Mouse (Mus musculus): Measurements from ENCODE around the gene Hibadh.

DNA sequence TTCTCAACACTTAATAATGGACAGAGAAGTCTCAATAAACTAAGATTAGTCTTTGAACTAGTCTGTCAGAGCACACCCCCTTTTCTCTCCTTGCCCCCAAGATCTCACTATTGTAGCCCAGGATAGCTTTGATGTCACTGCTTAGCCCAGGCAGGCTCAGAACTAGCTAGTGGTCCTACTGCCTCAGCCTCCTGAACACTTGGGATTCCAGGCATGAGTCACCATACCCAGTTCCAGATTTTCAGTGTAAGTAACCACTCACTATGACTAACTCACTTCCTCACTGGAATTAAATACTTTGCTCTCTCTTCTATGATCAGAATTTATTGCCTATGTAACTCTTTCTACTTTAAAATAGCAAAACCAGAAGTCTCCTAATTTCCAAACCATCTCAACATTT, 53.6 kb downstream of the Hibadh start:
- no peak for TF ChIP-seq GATA1 (IDR thresholded peaks at IDR 0.05; ENCODE audit: borderline replicate concordance, low read length)
- TF ChIP-seq FLI1 (IDR thresholded peaks at IDR 0.05; ENCODE audit: low read length), result no peak
